In the genomic region with DNA sequence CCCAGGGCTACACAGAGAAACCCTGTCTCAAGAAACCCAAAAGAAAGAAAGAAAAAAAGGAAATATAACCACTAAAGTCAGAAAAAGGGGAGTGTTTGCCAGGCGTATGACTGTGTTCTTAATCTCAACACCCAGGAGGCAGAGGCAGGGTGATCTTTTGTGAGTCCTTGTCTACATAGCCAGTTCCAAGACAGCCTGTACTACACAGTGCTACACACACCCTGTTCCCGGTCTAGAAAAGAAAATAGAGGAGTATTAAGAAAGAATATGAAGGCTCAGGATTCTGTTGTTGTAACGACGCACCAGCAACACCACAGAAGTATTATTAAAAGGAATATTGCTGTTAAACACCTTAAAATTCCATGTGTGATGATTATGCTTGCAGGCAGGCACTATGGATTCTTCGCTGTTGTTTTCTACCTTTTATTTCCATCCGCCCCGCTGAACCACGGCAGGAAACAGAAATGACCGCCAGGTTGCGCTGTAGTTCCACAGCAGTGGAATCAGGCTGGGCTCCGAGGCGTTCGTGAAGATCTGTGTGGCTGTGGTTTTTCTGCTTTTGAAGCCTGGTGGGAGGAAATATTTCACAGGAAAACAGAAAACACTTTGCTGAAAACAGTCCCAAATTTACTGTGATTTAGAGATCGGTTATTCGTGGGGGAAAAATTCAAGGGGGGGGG, we compare ENCODE assay signal across 8 mouse cellular contexts. TPM values are rescaled to one million over a fixed set of nuclear protein-coding genes. Genes with fewer than 3 reads are reported as not detected.
A peak's percentile ranks its signal among the peaks of the same experiment; 100 is the strongest.
DNase-seq lines count a peak whose midpoint lies in the region; ATAC-seq and TF ChIP-seq lines count a peak whose summit lies in the region.

No protein-coding gene starts in this region.

- H3K36me3 ChIP-seq in forebrain, postnatal 0 days (ENCODE audit: insufficient read depth) = no peaks in the 10 kb centered on the region
- H3K36me3 ChIP-seq in hindbrain, embryonic 13.5 days = no peaks in the 10 kb centered on the region

- no peaks in the 10 kb centered on the region for H3K9me3 ChIP-seq in forebrain, postnatal 0 days (ENCODE audit: low read length)
- no peaks in the 10 kb centered on the region for H3K9me3 ChIP-seq in hindbrain, embryonic 13.5 days

- DNase-seq in MEL-GATA-1-ER (ENCODE audit: extremely low read depth, low read depth) = peak; percentile 29
- peak; percentile 16 for DNase-seq in cerebellum, adult 11-12 months
- peak; percentile 93 for DNase-seq in forebrain, postnatal 0 days
- peak; percentile 87 to 92 for DNase-seq in layer of hippocampus, postnatal 10 days (ENCODE audit: low spot score in 2 of 2)
- peak; percentile 80 to 85 for DNase-seq in lung, postnatal 4 days
- DNase-seq in right cerebral cortex, adult 18-20 months = peak; percentile 75
- peak; percentile 59 to 74 for DNase-seq in urinary bladder, adult 18-20 months (ENCODE audit: low spot score in 2 of 2)

- no peak overlapping the region for H3K9ac ChIP-seq in forebrain, postnatal 0 days
- no peak overlapping the region for H3K9ac ChIP-seq in hindbrain, embryonic 13.5 days

- no peak overlapping the region for H3K4me3 ChIP-seq in forebrain, postnatal 0 days (ENCODE audit: low read depth, low read length)
- H3K4me3 ChIP-seq in hindbrain, embryonic 13.5 days = no peak overlapping the region

- ATAC-seq in forebrain, postnatal 0 days = peak; percentile 96
- ATAC-seq in hindbrain, embryonic 13.5 days (ENCODE audit: low FRiP score) = peak; percentile 95

- no peaks in the 10 kb centered on the region for H3K27me3 ChIP-seq in forebrain, postnatal 0 days (ENCODE audit: insufficient read depth, low read length)
- no peaks in the 10 kb centered on the region for H3K27me3 ChIP-seq in hindbrain, embryonic 13.5 days

- peak; percentile 98 for TF ChIP-seq CTCF in forebrain, postnatal 0 days (IDR thresholded peaks at IDR 0.05; ENCODE audit: low read depth)

- H3K4me2 ChIP-seq in forebrain, postnatal 0 days (ENCODE audit: low read depth) = no peak overlapping the region
- no peak overlapping the region for H3K4me2 ChIP-seq in hindbrain, embryonic 13.5 days

- no peaks in the 10 kb centered on the region for H3K4me1 ChIP-seq in forebrain, postnatal 0 days (ENCODE audit: insufficient read depth)
- no peaks in the 10 kb centered on the region for H3K4me1 ChIP-seq in hindbrain, embryonic 13.5 days (replicated peaks)

- 16% methylated on average over 15 of the region's 15 CpGs for WGBS in forebrain, postnatal 0 days
- WGBS in hindbrain, embryonic 13.5 days = 19% methylated on average over 15 of the region's 15 CpGs

- H3K27ac ChIP-seq in forebrain, postnatal 0 days (ENCODE audit: low read depth, low read length) = no peak overlapping the region
- no peak overlapping the region for H3K27ac ChIP-seq in hindbrain, embryonic 13.5 days

RNA-seq across cellular contexts. Expression of a gene that starts 19.5 kb away (rescaled TPM):
- 56.2 and 65.6 TPM in 2 replicates for total RNA-seq in forebrain, postnatal 0 days (2014; rRNA removed)
- polyA plus RNA-seq in forebrain, postnatal 0 days (2015; fragmentation: Nextera tagmentation; extraction: Ambion mirVana) = 58.6 and 65.5 TPM in 2 replicates
- polyA plus RNA-seq in hindbrain, embryonic 13.5 days (2015; fragmentation: Nextera tagmentation; extraction: Ambion mirVana) = 65.3 and 65.7 TPM in 2 replicates
- 10 to 100 TPM; 66.3 to 66.4 TPM for total RNA-seq in layer of hippocampus, postnatal 10 days (2021)

Comparison
In these comparisons a context has a peak if more than half of its experiments do, and no peak if none do; other contexts are left out.
1. DNase-seq: peak in every context shown above with its lines; median percentile 93 in forebrain, postnatal 0 days; 90 in layer of hippocampus, postnatal 10 days; 82 in lung, postnatal 4 days; 75 in right cerebral cortex, adult 18-20 months; 66 in urinary bladder, adult 18-20 months; 29 in MEL-GATA-1-ER; 16 in cerebellum, adult 11-12 months.